Mouse (Mus musculus): ENCODE data around the gene Ptch2.

GRCm38 (mm10) chr4:117110985-117111384 lies 15.1 kb downstream of the Ptch2 start:
- TF ChIP-seq CTCF (IDR thresholded peaks at IDR 0.05; ENCODE audit: control insufficient read depth, insufficient read depth, insufficient read length) (no peak), CEBPB (IDR thresholded peaks at IDR 0.05; ENCODE audit: low read depth) (no peak), MYOG (IDR thresholded peaks at IDR 0.05; ENCODE audit: control insufficient read depth, extremely low read depth, insufficient read length) (no peak), MAX (IDR thresholded peaks at IDR 0.05) (no peak), MYOD1 (IDR thresholded peaks at IDR 0.05; ENCODE audit: control insufficient read depth, insufficient read length, low read depth) (no peak)
